Mouse (Mus musculus) cerebellum, adult 11 months (tissue): ENCODE data around the gene Tmem273.

Experiments used
- DNase-seq: peaks from one replicate; pipeline ENCODE4 v3.0.0; 2022

Tmem273 gene

DNA sequence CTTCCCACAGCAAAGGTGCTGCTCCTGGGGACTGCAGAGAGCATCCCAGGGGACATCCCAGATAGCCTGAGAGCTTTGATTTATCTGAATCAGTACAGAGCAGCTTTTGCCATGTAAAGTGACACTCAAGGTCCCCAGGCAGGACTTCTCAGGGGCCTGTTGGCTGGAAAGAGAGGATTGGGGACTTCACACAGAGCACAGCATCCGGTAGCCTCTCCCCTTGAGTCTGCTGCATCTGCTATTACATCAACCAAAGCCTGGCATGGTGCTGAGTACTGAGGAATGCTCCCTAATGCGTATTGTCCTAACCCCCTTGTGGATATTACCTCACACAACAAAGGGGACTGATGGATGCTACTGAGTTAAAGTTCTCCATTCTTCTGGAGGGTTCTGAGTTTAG is 75.9 kb downstream of the Tmem273 start:
- no peak for DNase-seq

DNA sequence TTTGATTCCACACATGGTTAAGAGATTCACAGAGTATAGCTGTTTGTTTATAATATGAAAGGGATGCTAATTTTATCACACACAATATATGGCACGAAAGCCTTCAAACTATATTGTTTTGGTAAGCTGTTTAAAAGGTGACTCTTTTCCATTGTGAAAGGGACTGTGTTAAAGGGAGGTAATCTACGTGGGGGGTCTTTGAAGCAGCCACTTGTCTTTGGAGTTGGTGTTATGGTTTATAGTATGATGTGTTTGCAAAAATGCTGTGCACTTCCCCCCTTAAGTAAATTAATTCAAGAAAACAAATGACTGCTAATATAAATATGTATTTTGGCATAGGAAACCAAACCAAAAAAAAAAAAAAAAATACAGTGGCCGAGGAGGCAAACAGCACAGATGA is 79.6 kb downstream of the Tmem273 start:
- no peak for DNase-seq
